Mouse (Mus musculus) C2C12 (cell line): ENCODE measurements around the gene Raet1e.
"Not testable (repeated sequence)": the region's sequence is repeated elsewhere in the genome, so short reads cannot be mapped to it uniquely, and the experiment has no call there.

Experiments used
- CEBPB ChIP-seq: IDR thresholded peaks from one replicate; pipeline ENCODE4 v1.6.1; 2011; ENCODE audit warnings: low read depth, mild to moderate bottlenecking, control low read depth, moderate library complexity
- MAX ChIP-seq: IDR thresholded peaks from one replicate; pipeline ENCODE4 v1.6.1; 2011; ENCODE audit warnings: mild to moderate bottlenecking, control low read depth

DNA sequence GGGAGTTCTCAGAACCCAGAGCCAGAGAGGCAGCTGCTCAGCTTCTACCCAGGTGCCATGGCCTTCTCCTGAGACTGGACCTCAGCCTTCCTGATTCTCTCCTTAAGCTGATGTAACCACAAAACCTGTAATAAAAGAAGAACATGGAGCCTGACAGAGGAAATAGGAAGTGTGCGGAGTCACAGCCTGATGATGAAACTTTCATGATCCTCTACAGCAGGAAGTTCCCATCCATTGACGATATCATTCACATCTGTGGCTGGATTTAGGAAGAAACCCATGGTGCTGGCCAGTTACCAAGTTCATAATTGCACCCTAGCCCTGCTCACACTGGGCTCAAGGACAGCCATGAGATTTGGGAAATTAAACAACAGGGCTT, 195.8 kb downstream of the Raet1e start:
- TF ChIP-seq CEBPB, MAX: not testable (repeated sequence)
